Mouse (Mus musculus): ENCODE results near the gene Gabarapl1.

The Gabarapl1 gene

DNA sequence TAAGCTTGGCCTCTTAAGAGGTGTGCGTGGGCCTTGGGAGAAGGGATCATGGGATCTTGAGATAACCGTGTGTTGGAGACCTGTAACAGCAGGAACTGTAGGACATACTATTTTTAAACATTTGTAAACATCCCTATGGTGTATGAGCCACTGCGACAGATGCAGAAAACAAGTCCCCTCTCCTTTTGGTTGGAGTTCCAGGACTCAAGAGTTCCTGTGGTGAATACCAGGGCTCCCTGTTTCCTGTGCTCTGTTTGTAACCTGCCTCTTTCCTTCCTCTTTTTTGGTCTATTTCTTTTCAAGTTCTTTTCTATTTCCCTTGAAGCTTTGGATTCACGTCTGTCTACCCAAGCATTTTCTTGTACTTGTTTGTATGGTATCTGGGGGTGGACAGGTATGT lies 2.8 kb downstream of the Gabarapl1 start:
- no peak for DNase-seq (ENCODE audit: low read depth)

DNA sequence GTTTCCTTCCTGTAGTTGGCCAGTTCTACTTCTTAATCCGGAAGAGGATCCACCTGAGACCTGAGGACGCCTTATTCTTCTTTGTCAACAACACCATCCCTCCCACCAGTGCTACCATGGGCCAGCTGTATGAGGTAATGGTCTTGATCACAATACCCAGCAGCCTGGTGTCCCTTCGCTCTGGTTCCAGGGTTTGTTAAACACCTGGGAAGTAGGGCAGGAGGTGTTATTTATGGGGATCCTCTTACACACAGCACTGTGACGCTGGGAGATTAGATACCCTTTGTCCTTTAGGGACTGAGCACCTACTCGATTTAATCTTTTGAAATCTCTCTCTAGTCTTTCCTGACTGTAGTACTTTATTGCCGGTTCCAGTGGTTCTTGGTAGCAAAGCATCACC lies 5.6 kb downstream of the Gabarapl1 start:
- DNase-seq (ENCODE audit: low read depth) = no peak

DNA sequence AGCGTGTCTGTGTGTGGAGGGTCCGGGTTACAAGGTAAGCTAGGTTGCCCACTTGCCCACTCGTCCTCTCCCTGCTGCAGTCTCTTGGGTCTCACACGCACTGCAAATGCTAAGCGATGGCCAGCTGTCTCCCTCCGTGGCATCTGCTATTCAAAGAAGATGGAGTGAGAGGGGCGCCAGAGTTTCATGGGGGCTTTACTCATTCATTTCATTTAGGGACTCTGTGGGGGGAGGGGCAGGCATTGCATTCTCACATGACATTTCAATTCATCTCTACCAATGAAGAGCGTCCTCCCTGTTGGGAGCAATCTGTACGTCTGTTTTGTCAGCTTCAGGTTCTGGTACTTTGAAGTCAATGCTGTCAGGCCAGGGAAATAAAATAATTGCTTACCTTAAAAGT lies 9.0 kb downstream of the Gabarapl1 start:
- no peak for DNase-seq (ENCODE audit: low read depth)

DNA sequence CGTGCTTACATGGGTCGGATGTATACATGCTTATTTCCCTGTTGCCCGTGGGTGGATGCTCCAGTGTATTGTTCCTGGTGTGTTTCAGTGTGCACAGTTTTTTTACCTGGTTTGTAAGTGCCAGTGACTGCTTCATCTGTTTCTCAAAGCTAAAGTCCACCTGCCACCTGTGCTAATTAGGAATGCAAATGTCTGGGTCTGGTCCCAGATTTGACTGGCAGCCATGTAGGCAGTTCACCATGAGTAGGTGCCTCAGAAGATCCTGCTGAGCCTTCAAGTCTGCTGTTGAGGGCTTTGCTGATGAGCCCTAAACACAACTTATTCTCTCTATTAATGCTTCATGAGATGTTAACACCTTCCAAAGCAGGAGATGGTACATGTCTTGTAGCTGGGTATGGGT lies 9.6 kb downstream of the Gabarapl1 start:
- no peak for DNase-seq (ENCODE audit: low read depth)

DNA sequence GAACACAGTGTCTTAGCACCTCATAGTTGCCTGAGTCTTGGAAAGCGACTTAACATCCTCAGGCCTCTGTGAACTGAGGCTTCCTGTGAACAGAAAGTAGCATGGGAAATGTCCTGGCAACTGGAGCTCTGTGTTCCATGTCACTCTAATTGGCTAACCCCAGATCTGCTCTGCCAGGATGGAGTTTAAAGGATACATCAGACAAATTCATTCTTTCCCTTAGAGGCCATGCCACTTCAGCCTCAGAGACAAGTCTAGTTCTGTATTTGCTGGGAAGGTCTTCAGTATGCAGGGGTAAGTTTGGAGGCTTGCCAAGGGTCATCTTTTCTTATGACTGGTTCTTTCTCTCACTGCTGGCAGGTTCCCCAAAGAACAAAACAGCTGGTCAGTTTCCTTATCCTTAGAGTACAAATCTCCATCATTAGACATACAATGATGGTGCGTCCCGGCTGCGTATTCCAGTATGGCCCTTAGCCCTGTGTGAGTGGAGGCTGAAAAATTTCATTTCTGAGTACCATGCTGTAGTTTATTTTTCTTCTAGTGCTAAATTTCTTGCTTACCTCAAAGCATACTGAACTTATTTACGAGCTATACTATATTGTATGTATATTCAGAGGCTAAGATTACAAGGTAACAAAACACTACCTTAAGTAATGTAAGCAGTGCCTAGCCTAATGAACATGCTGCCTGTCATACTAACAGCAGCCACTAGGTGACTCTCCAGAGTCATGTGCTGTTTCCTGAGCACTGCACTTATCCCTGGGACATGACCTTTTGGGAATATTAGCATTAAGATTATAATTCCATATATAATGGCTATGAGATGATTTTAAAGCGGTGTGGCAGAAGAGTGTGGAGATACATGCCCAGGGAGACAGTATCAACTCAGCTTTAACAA lies 11.0 kb downstream of the Gabarapl1 start:
- DNase-seq (ENCODE audit: low read depth) = peak; percentile 85

DNA sequence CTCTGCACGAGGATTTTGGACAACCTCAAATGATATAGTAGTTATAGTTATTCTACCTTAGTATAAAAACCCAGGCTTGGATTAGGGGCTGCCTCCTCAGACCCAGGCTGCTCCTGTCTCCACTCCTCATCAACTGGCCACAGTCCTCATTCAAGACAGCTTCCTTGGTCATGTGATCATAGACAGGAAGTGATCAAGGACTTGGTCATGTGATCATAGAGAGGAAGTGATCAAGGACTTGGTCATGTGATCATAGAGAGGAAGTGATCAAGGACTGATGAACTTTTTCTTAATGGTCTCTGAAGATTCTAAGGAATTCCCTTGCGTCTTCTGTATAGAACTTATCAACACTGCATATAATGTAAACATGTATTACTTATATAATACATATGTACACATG lies 14.3 kb downstream of the Gabarapl1 start:
- DNase-seq (ENCODE audit: low read depth) = no peak

DNA sequence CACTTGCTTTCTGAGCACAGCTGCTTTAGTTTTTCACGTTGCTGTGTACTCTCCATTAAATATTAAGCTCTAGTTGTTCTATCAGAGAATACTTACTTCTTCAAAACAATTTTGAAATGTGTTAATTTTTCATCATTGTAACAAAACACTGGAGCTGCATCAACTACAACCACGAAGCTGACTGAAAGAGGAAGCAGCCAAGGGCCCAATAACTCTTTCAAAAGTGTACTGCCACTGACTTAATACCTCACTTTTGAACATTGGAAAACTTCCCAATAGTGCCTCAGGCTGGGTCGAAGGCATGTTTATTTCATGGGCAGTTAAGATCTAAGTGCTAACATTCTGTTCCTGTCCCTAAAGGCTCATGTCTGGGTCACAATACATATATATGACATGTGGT lies 15.0 kb downstream of the Gabarapl1 start:
- DNase-seq (ENCODE audit: low read depth) = no peak

DNA sequence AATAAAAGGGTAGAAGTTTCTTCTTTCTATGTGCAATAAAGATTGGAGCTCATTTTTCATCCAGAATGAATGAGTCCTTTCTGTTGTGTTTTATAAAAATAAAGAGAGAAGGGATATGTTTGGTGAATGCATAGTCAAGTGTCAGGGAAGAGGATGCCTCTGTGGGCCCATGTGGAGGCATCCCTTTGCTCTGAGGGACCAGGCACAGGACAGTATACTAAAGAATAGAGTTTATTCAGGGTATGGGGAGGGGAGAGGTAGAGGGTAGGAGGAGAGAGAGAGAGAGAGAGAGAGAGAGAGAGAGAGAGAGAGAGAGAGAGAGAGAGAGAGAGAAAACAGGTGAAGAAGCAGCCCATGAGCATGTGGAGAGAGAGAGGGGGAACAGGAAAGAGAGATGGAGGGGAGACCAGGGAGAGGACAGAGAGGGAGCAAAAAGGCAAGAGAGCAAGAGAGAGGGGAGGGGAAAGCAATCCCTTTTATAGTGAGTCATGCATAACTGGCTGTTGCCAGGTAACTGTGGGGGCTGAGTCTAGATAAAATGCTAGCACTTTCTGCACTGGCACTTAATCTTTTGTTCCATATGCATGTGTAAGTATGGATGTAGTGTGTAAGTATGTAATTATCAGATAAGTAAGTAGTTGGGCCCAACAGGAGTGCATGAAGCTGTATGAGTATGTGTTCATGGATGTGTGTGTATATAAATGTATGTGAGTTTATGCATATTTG lies 24.5 kb downstream of the Gabarapl1 start:
- DNase-seq (ENCODE audit: low read depth) = peak; percentile 56

DNA sequence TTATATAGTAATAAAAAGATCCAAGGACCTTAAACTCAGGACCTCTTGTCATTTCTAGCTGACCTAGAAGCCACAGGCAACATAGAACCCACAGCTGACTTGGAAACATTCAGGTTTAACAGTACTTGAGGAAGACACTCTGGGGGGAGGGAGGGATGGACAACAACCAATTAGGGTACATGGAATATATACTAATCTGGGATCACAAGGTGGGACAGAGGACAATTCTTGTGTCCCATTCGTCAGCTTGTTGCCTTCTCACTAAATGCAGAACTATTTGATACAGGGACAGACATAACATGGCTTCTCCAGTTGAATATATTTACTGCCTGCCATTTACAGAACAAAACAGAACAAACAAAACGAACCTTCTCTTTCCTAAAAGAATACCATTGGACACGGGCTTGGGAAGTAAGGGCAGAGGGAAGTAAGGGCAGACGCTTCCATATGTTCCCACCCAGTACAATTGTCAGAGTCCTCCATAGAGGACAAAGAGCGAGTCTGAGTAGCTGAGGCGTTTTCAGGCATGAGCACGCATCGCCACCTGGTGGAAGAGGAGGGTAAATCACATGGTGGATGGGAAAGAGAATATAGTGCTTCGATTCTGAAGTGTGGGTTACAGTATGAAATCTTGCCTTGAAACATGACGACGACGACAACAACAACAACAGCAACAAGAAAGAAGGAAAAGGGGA lies 26.1 kb downstream of the Gabarapl1 start:
- DNase-seq (ENCODE audit: low read depth) = peak; percentile 90

DNA sequence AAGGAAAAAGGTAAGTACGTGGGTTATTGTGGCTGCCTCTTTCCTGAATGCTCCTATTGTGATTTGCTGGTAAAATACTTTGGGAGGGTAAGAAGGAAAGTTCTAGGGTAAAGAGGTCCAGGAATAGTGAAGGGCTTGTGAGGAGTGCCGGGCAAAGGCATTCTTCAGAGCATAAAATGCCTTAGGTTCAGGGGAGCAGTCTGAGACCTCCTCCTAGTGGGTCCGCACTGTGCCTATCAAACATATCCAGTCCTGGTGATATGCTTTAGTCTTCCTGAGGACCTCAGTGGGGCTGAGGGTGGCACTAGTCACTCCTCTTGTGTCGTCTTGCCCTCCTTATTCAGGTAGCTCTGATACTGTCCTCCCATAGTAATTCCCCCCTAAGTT lies 26.7 kb downstream of the Gabarapl1 start:
- no peak for DNase-seq (ENCODE audit: low read depth)

DNA sequence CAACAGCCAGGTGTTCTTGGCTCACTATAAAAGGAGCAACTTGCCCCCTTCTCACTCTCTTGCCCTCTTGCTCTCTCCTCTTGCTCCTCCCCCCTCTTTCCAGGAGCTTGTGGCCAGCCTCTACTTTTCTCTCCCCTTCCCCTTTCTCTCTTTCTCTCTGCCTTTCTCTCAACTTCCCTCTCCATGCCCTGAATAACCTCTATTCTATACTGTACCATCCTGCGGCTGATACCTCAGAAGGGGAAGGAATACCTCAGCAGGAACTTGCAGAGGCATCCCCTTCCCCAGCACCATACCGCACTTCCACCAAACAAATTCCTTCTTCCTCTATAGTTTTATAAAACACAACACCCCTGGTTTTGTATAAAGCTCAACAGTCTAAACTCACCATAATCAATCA lies 32.3 kb downstream of the Gabarapl1 start:
- no peak for DNase-seq (ENCODE audit: low read depth)

DNA sequence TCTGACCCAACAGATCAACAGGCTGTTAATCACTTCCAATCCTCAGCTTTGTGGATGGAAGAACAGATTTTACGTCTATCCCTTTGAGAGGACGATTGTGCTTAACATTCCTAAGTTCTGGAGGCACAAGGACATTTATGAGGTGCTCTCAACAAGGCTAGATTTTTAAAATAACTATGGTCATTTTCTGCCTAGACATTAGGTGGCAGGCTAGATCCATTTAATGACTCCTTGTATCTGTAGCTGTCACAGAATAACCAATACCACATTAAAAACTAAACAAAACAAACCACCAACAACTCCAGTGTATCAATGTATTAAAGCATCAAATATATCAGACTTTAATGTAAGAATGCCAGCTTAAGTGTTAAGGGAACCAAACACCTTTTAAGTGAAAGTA lies 42.4 kb downstream of the Gabarapl1 start:
- DNase-seq (ENCODE audit: low read depth) = peak; percentile 63

DNA sequence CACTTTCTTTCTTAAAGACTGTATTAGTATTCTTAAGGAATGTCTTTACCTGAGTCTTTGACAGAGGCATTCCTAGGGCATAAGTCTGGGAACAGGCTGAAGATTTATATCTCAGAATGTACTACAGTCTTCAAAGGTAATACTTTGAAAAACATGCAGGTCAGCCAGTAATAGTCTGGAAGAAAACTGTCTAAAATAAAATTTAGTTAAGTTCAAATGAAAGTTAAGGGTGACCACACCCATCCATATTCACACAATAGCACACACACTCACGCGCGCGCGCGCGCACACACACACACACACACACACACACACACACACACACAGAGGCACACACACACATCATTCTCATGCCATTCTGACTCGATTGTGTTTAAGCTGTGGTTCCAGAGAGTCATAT lies 44.6 kb downstream of the Gabarapl1 start, which contains the start of gene Klre1:
Gene Klre1 (plus strand): TSS at position 301 of the 400 bp plus-strand sequence.
- no peak for DNase-seq (ENCODE audit: low read depth)

DNA sequence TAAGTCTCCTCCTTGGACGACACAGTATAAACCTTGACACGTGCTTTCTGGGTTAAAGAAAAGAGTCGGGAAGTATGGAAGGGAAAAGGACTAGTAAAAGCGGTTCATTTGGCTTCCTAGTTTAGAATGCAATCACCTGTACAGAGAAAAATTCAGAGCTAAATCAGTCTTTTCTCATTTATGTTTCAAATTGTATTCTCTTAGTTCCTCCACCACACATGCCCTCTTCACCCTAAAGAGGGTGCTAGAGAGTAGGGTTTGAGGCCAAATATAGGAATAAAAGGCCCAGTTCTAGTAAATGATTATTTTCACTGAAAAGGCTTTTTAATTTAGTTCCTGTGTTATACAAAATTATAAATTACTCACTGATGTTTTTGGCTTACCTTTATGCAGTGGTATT lies 48.3 kb downstream of the Gabarapl1 start:
- peak; percentile 77 for DNase-seq (ENCODE audit: low read depth)

DNA sequence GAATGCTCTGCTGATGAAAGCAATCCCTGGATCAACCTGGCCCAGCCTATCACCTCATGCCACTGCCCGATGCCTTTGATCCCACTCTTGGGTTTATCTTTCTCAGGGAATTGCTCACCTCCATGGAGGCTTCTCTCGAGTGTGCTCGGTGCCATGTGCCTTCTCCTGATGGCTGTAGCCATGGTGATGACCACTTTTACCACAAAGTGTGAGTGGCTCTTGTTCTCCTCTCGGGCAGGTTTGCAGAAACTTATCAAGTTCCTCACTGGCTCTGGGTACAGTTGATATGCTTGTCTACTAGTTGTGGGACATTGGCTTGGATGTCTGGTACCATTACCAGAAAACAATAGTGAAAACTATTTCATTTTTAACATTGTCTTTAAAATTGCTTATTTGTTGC lies 48.9 kb downstream of the Gabarapl1 start:
- no peak for DNase-seq (ENCODE audit: low read depth)

DNA sequence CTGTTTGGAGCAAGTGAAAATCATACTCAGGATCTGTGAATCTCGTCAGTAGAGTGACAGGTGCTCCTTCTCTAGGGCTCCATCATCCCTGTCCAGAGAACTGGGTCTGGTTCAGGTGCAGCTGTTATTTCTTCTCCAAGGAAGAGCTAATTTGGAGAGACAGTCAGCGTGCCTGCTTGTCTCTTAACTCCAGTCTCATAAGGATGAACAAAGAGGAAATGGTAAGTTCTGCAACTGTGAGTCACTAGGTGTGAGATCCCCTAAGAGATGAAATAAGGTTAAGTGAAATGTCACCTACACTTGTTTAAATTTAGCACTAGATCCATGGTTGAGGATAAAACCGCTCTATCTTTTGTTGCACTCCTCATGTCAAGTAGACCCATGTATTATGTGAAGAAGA lies 50.1 kb downstream of the Gabarapl1 start:
- DNase-seq (ENCODE audit: low read depth) = no peak

DNA sequence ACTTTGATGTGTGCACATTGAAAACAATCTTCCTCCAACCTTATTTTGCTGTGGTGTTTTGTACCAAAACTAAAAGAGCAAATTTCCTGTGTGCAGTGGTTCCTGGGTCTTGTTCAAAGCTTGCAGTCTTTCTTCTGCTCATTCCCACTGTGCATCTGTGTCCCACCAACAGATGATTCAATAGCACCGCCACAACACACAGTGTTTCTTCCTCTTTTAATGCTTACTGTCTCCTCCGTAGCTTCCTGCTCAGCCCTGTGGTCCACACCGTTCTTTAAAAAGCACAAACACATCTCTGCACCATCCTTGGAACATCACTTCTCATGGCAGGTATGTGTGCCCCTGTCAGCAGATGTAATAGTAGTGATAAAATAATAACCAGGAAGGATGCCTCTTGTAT lies 58.5 kb downstream of the Gabarapl1 start, which contains the start of gene Klrd1:
Gene Klrd1 (plus strand): TSS at position 275 of the 400 bp plus-strand sequence.
- no peak for DNase-seq (ENCODE audit: low read depth)

Measured in NIH3T3 (cell line).